Mouse (Mus musculus) CH12.LX (cell line): Measurements from ENCODE around the gene P3h3. TPM values are rescaled to one million over a fixed set of nuclear protein-coding genes. Genes with fewer than 3 reads are reported as not detected.

ENCODE experiments used
- DNase-seq: peaks from one replicate; pipeline ENCODE4 v3.0.0-alpha.2; 2013; ENCODE audit errors: extremely low read depth
- H3K27ac ChIP-seq: 2 replicates; pipeline ENCODE4 v1.5.1; 2012; ENCODE audit warnings: low read depth, mild to moderate bottlenecking, control low read depth, moderate library complexity; ENCODE audit not compliant: insufficient read depth
- H3K27me3 ChIP-seq: replicated peaks from 2 replicates; pipeline ENCODE3; 2012; ENCODE audit warnings: inconsistent platforms
- H3K36me3 ChIP-seq, 2 experiments: replicated peaks in 1 of 2; 2 replicates each; pipeline versions ENCODE3 to v1.6.1; 2012; ENCODE audit warnings: inconsistent platforms in 1 of 2, low read length in 1 of 2, mild to moderate bottlenecking in 1 of 2, mixed read lengths in 1 of 2, moderate library complexity in 1 of 2; ENCODE audit not compliant: control insufficient read depth in 1 of 2, insufficient read depth in 1 of 2
- H3K4me1 ChIP-seq, 2 experiments: 2 replicates each; pipeline ENCODE4 v1.6.1; 2012; ENCODE audit warnings: inconsistent platforms in 1 of 2, moderate library complexity in 1 of 2; ENCODE audit not compliant: insufficient read depth in 2 of 2, control insufficient read depth in 1 of 2
- H3K4me2 ChIP-seq: 2 replicates; pipeline ENCODE4 v1.6.1; 2012; ENCODE audit warnings: low read depth, mild to moderate bottlenecking, control low read depth; ENCODE audit not compliant: poor library complexity, insufficient read depth, severe bottlenecking
- H3K4me3 ChIP-seq, 3 experiments: fragments of 150-350 bp in 1 of 3; sonication (generic) in 1 of 3; replicated peaks in 1 of 3; 2 replicates each; pipeline versions ENCODE3 to v1.5.1; 2011 to 2012; ENCODE audit warnings: low read depth in 2 of 3, low read length in 2 of 3, mild to moderate bottlenecking in 2 of 3, moderate library complexity in 2 of 3, control low read depth in 1 of 3, improper control_type of control experiment in 1 of 3, inconsistent platforms in 1 of 3, mixed read lengths in 1 of 3; ENCODE audit not compliant: poor library complexity in 1 of 3
- H3K79me2 ChIP-seq: replicated peaks from 2 replicates; pipeline ENCODE4 v1.6.1; 2012; ENCODE audit warnings: mild to moderate bottlenecking, moderate library complexity; ENCODE audit not compliant: control insufficient read depth, poor library complexity, insufficient read depth, severe bottlenecking; ENCODE audit errors: extremely low read depth
- H3K9ac ChIP-seq: 2 replicates; pipeline ENCODE4 v1.6.1; 2012; ENCODE audit warnings: low read depth, mild to moderate bottlenecking, control low read depth, moderate library complexity; ENCODE audit not compliant: insufficient read depth
- H3K9me3 ChIP-seq: replicated peaks from 2 replicates; pipeline ENCODE3; 2012; ENCODE audit warnings: low read length, inconsistent platforms, mixed read lengths
- CHD1 ChIP-seq: IDR thresholded peaks from 2 replicates; pipeline ENCODE4 v1.6.1; 2012; ENCODE audit warnings: low read depth, low read length, improper control_type of control experiment, inconsistent platforms
- CTCF ChIP-seq, 2 experiments: IDR thresholded peaks in 1 of 2; conservative IDR thresholded peaks in 1 of 2; 2 replicates each; pipeline ENCODE4 v1.5.1; 2011 to 2012; ENCODE audit warnings: low read depth in 2 of 2, low read length in 2 of 2, improper control_type of control experiment in 1 of 2, inconsistent platforms in 1 of 2, mild to moderate bottlenecking in 1 of 2, moderate library complexity in 1 of 2
- EP300 ChIP-seq: IDR thresholded peaks from 2 replicates; pipeline ENCODE4 v1.6.1; 2011; ENCODE audit warnings: low read length, improper control_type of control experiment
- ETS1 ChIP-seq: conservative IDR thresholded peaks from 2 replicates; pipeline ENCODE4 v1.6.1; 2012; ENCODE audit warnings: low read depth, mild to moderate bottlenecking, inconsistent platforms, low read length, improper control_type of control experiment, moderate library complexity
- HCFC1 ChIP-seq: IDR thresholded peaks from 2 replicates; pipeline ENCODE4 v1.6.1; 2012; ENCODE audit warnings: low read depth, mild to moderate bottlenecking, inconsistent platforms, low read length, improper control_type of control experiment
- JUND ChIP-seq: conservative IDR thresholded peaks from 2 replicates; pipeline ENCODE4 v1.6.1; 2011; ENCODE audit warnings: low read depth, low read length, improper control_type of control experiment
- KAT2A ChIP-seq: IDR thresholded peaks from 2 replicates; pipeline ENCODE4 v1.6.1; 2012; ENCODE audit warnings: low read length, improper control_type of control experiment, inconsistent platforms; ENCODE audit not compliant: insufficient replicate concordance
- MAX ChIP-seq: IDR thresholded peaks from 2 replicates; pipeline ENCODE4 v1.6.1; 2011; ENCODE audit warnings: low read length, improper control_type of control experiment
- MAZ ChIP-seq: IDR thresholded peaks from 2 replicates; pipeline ENCODE4 v1.6.1; 2012; ENCODE audit warnings: low read depth, mild to moderate bottlenecking, inconsistent platforms, low read length, improper control_type of control experiment, moderate library complexity
- MXI1 ChIP-seq: IDR thresholded peaks from 2 replicates; pipeline ENCODE4 v1.6.1; 2011; ENCODE audit warnings: mild to moderate bottlenecking, low read depth, low read length, improper control_type of control experiment
- NELFE ChIP-seq: IDR thresholded peaks from 2 replicates; pipeline ENCODE4 v1.6.1; 2011; ENCODE audit warnings: low read depth, low read length, improper control_type of control experiment
- POLR2A ChIP-seq: IDR thresholded peaks from 2 replicates; pipeline ENCODE4 v1.6.1; 2011; ENCODE audit warnings: low read depth, mild to moderate bottlenecking, improper control_type of control experiment, low read length
- SIN3A ChIP-seq: IDR thresholded peaks from 2 replicates; pipeline ENCODE4 v1.6.1; 2012; ENCODE audit warnings: low read length, improper control_type of control experiment, inconsistent platforms
- TBP ChIP-seq: conservative IDR thresholded peaks from 2 replicates; pipeline ENCODE4 v1.6.1; 2011; ENCODE audit warnings: low read depth, low read length, improper control_type of control experiment
- UBTF ChIP-seq: IDR thresholded peaks from 2 replicates; pipeline ENCODE4 v1.6.1; 2012; ENCODE audit warnings: low read depth, mild to moderate bottlenecking, inconsistent platforms, low read length, improper control_type of control experiment, moderate library complexity
- USF1 ChIP-seq: IDR thresholded peaks from 2 replicates; pipeline ENCODE4 v1.6.1; 2014; ENCODE audit warnings: low read depth, mild to moderate bottlenecking, inconsistent platforms, low read length, improper control_type of control experiment
- ZMIZ1 ChIP-seq: IDR thresholded peaks from 2 replicates; pipeline ENCODE4 v1.6.1; 2012; ENCODE audit warnings: low read depth, mild to moderate bottlenecking, inconsistent platforms, low read length, improper control_type of control experiment
- dilution Hi-C: fragments of 300-500 bp; cut with MboI; formaldehyde crosslinking; loops from 2 replicates; pipeline ENCODE4 v1.14.3; 2020; ENCODE audit warnings: low sequenced_read_pairs; ENCODE audit not compliant: extremely low pct_unique_long_range_greater_than_20kb, extremely low pct_ligation_motif_present
- in situ Hi-C: fragments of 300-500 bp; cut with MboI; formaldehyde crosslinking; loops from 3 replicates; pipeline ENCODE4 v1.14.3; 2019; ENCODE audit warnings: low sequenced_read_pairs, low pct_ligation_motif_present, low pct_unique_long_range_greater_than_20kb, mixed read lengths
- polyA plus RNA-seq: library from polyadenylated mRNA; unstranded; fragments of >175 nt; gene quantifications from 2 replicates; pipeline ENCODE4 v1.2.1, GENCODE M21; 2012; ENCODE audit warnings: low read depth; ENCODE audit not compliant: insufficient read length
- total RNA-seq, 2 experiments: library from RNA; depleted of rRNA; stranded (reverse); fragments of 300-350 nt in 1 of 2; fragments of >200 nt in 1 of 2; gene quantifications; 2 replicates each; pipeline ENCODE4 v1.2.3; 2012 to 2014

Gene P3h3
- total and polyA plus RNA-seq, 3 experiments, result 0.31 to 0.34 TPM; not detected in 1

GRCm38 (mm10) chr6:124828101-124828592 is 29.4 kb downstream of the P3h3 start:
- TF ChIP-seq KAT2A (no peak), HCFC1 (no peak), ZMIZ1 (0 out of 2 replicates have a peak, but pooled peaks have one; percentile 37), TBP (no peak), SIN3A (peak; percentile 19; the same call in 1 of the 2 replicates), UBTF (no peak), MAZ (peak; percentile 26; the same call in 1 of the 2 replicates), POLR2A (peak; percentile 58), NELFE (peak; percentile 69; the same call in 1 of the 2 replicates), MAX (no peak), ETS1 (no peak), USF1 (no peak), MXI1 (0 out of 2 replicates have a peak, but pooled peaks have one; percentile 4), JUND (no peak), CHD1 (no peak), CTCF (conservative IDR thresholded peaks at IDR 0.05 in 1 of 2, IDR thresholded peaks at IDR 0.05 in 1 of 2; ENCODE audit: low read depth in 2 of 2, low read length in 2 of 2) (no peak)
- no peaks in the 10 kb centered on the region for H3K27me3 ChIP-seq
- H3K9me3 ChIP-seq, result no peaks in the 10 kb centered on the region
- dilution Hi-C loops, result no loop called here
- peak; percentile 79 for DNase-seq
- H3K27ac ChIP-seq, result peak overlapping the region; percentile 50
- peaks cover 3 to 35% of the 10 kb centered on the region in 2 experiments for H3K4me1 ChIP-seq
- in situ Hi-C loops, result no loop called here
- peak overlapping the region; percentile 90 for H3K4me2 ChIP-seq
- peaks cover 51 to 65% of the 10 kb centered on the region in 2 experiments for H3K36me3 ChIP-seq
- H3K4me3 ChIP-seq, result peak overlapping the region; percentile 70 to 94 (median 90)
- peaks cover 32% of the 10 kb centered on the region for H3K79me2 ChIP-seq
- H3K9ac ChIP-seq, result peak overlapping the region; percentile 85

DNA sequence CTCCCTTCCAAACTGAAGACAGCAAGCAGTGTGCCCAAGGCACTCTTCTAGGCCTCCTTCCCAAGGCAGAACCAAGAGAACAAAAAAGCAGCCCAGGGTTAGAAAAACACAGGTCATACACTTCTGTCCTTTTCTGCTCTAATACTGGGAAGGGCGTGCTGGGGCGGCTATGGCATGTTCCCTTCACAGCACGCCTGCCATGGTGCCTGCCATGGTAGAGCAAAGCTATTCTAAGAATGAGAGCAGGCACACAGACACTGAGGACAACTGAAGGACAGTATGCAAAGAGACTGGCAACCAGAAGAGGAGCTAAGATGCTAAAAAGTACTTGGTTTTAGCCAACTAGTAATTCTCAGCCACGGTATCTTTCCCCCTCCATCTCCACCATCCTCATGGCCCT is 35.5 kb downstream of the P3h3 start:
- Histone ChIP-seq H3K4me2 (no peak overlapping the region), H3K36me3 (peaks cover 88 to 100% of the 10 kb centered on the region in 2 experiments), H3K79me2 (peaks cover 11% of the 10 kb centered on the region), H3K9me3 (no peaks in the 10 kb centered on the region), H3K9ac (no peak overlapping the region), H3K27me3 (no peaks in the 10 kb centered on the region), H3K4me1 (peaks cover 0 to 4% of the 10 kb centered on the region in 2 experiments; a peak in 2 of 4 replicates), H3K27ac (no peak overlapping the region), H3K4me3 (no peak overlapping the region)
- dilution Hi-C loops (no loop called here), in situ Hi-C loops (no loop called here)
- no peak for DNase-seq
- TF ChIP-seq NELFE, result no peak
- TF ChIP-seq EP300, result no peak
- TF ChIP-seq MAX, result no peak
